Mouse (Mus musculus) lung, postnatal 0 days (tissue): ENCODE results near the gene Efcab8.

Source experiments
- CTCF ChIP-seq: IDR thresholded peaks from 2 replicates; pipeline ENCODE4 v1.5.1; 2016; ENCODE audit warnings: antibody characterized with exemption, mild to moderate bottlenecking
- EP300 ChIP-seq: IDR thresholded peaks from 2 replicates; pipeline ENCODE4 v1.6.1; 2016; ENCODE audit warnings: antibody characterized with exemption, mild to moderate bottlenecking, control low read depth

DNA sequence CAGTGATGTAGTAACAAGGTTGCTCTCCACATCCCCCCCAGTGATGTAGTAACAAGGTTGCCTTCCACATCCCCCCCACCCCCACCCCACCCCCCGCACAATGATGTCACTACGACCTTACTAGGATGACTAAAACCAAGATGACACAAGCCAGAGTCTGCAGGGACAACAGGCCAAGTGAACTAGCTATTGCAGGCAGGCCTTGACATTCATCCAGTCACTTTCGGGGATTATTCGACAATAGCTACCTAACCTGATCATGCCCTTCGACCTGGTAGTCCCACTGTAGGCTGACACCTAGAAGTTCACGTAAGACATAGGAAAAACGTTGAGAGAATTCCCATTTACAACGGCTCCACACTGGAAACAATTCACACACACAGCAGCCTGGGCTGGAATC is 53.6 kb downstream of the Efcab8 start:
- TF ChIP-seq CTCF, result no peak
- TF ChIP-seq EP300, result no peak
